Mouse (Mus musculus): ENCODE data around the gene Sarm1. TPM values are rescaled to one million over a fixed set of nuclear protein-coding genes. Genes with fewer than 3 reads are reported as not detected.

Gene Sarm1
- polyA plus RNA-seq, 1 experiment from 2014 or later, result 5.2 TPM

DNA sequence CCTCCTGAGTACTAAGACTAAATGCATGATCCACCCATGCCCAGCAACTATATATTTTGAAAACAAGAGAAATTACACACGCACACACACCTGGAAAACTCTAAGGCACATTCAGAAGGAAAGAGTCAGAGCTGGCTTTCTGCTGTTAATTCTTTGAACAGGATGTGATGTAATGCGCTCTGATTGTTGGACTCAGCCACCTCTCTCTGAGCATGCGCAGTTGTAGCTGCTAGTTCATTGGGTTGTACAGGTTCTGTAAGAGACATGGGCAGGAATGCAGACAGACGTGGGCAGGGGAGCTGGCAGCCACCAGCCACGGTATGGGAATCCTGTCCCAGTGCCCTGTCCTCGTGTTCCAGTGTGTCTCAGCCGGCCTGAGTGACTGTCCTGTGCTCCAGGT, 43.3 kb downstream of the Sarm1 start:
- Histone ChIP-seq H3K36me3 (no peaks in the 10 kb centered on the region), H3K27ac (no peak overlapping the region), H3K9me3 (no peaks in the 10 kb centered on the region), H3K4me3 (no peak overlapping the region), H3K9ac (no peak overlapping the region), H3K4me2 (replicated peaks) (no peak overlapping the region), H3K27me3 (no peaks in the 10 kb centered on the region), H3K4me1 (no peaks in the 10 kb centered on the region)
- WGBS, result 68% methylated on average over 7 of the region's 7 CpGs
- no peak for ATAC-seq (ENCODE audit: insufficient number of reproducible peaks, insufficient read depth, low FRiP score, low TSS enrichment)

DNA sequence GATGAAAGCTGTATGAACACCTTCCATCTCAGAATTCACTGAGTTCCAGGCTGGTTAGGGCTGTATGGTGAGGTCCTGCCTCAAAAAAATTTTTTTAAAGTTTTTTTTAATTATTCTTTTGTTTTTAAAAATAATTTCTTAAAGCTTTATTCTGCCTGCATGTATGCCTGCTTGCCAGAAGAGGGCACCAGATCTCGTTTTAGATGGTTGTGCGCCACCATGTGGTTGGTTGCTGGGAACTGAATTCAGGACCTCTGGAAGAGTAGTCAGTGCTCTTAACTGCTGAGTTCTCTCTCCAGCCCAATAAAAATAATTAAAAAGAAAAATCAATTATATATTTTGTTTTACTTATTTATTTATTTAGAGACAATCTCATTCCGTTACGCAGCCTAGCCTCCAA, 43.9 kb downstream of the Sarm1 start:
- Histone ChIP-seq H3K4me3 (no peak overlapping the region), H3K27ac (no peak overlapping the region), H3K36me3 (no peaks in the 10 kb centered on the region), H3K4me1 (no peaks in the 10 kb centered on the region), H3K9ac (no peak overlapping the region), H3K27me3 (no peaks in the 10 kb centered on the region), H3K4me2 (replicated peaks) (no peak overlapping the region), H3K9me3 (no peaks in the 10 kb centered on the region)
- ATAC-seq (ENCODE audit: insufficient number of reproducible peaks, insufficient read depth, low FRiP score, low TSS enrichment), result no peak
- 20% methylated on average over 4 of the region's 4 CpGs for WGBS

DNA sequence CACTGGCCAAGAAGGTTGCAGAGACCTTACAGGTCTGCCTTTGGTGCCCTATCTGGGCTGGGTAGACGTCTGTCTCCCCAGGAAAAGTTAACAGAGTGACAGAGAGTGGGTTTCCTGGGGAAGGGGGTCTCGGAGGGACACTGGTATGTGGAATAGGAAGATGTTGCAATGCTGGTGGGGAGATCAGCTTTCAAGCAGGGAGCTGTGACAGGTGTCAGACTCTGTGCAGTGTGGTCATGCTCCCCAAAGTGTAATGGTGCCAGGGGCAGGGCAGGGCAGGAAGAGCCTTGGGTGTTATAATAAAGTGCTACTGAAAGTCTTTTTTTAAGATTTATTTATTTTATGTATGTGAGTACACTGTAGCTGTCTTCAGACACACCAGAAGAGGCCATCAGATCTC, 47.2 kb downstream of the Sarm1 start:
- no peaks in the 10 kb centered on the region for H3K27me3 ChIP-seq
- ATAC-seq (ENCODE audit: insufficient number of reproducible peaks, insufficient read depth, low FRiP score, low TSS enrichment), result no peak
- H3K4me1 ChIP-seq, result no peaks in the 10 kb centered on the region
- H3K27ac ChIP-seq, result no peak overlapping the region
- no peaks in the 10 kb centered on the region for H3K9me3 ChIP-seq
- no peak overlapping the region for H3K4me3 ChIP-seq
- H3K4me2 ChIP-seq (replicated peaks), result no peak overlapping the region
- H3K9ac ChIP-seq, result no peak overlapping the region
- no peaks in the 10 kb centered on the region for H3K36me3 ChIP-seq
- 56% methylated on average over 2 of the region's 2 CpGs for WGBS

DNA sequence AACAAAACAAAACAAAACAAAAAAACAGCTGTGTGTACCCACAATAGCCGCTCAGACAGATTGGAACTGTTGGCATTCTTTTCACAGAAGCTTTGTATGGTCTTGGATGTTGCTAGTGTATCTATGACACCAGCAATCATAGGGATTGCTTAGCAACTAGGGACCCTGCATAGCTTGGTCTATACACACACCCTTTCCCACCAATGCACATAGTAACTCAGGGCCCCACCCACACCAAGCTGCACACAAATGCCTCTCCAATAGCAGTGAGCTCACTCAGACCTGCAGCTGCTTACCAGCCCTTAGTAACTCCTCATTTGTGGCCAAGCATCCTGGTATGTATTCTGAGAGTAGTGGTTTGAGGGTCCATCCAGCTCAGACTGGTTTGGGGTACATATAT, 49.3 kb downstream of the Sarm1 start:
- H3K4me2 ChIP-seq (replicated peaks), result no peak overlapping the region
- H3K9me3 ChIP-seq, result no peaks in the 10 kb centered on the region
- H3K4me3 ChIP-seq, result no peak overlapping the region
- H3K4me1 ChIP-seq, result no peaks in the 10 kb centered on the region
- no peak for ATAC-seq (ENCODE audit: insufficient number of reproducible peaks, insufficient read depth, low FRiP score, low TSS enrichment)
- no peak overlapping the region for H3K27ac ChIP-seq
- no peaks in the 10 kb centered on the region for H3K27me3 ChIP-seq
- WGBS, result 86% methylated on average over 1 of the region's 1 CpGs
- H3K36me3 ChIP-seq, result no peaks in the 10 kb centered on the region
- no peak overlapping the region for H3K9ac ChIP-seq

DNA sequence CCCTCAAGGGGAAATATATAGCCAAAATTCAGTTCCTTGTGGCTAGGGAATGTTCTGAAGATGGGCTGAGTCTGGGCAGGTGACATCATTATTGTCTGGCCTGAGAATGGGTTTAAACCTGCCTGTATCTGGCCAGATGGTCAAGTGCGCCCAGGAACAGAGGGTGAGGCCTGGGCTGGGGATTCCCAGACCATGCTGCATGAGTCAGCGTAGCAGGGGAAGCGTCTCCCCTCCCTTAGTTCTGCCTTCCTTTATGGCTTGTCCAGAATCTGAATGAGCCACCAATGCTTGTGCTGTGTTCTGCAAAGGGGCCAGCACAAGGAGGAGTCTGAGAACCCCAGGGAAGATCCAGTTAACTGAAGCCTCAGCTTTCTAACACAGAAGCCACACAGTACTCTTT, 50.4 kb downstream of the Sarm1 start:
- no peak for ATAC-seq (ENCODE audit: insufficient number of reproducible peaks, insufficient read depth, low FRiP score, low TSS enrichment)
- H3K9me3 ChIP-seq, result no peaks in the 10 kb centered on the region
- H3K27me3 ChIP-seq, result no peaks in the 10 kb centered on the region
- no peak overlapping the region for H3K27ac ChIP-seq
- no peak overlapping the region for H3K4me2 ChIP-seq (replicated peaks)
- no peak overlapping the region for H3K9ac ChIP-seq
- no peaks in the 10 kb centered on the region for H3K4me1 ChIP-seq
- 82% methylated on average over 3 of the region's 3 CpGs for WGBS
- H3K36me3 ChIP-seq, result no peaks in the 10 kb centered on the region
- no peak overlapping the region for H3K4me3 ChIP-seq

DNA sequence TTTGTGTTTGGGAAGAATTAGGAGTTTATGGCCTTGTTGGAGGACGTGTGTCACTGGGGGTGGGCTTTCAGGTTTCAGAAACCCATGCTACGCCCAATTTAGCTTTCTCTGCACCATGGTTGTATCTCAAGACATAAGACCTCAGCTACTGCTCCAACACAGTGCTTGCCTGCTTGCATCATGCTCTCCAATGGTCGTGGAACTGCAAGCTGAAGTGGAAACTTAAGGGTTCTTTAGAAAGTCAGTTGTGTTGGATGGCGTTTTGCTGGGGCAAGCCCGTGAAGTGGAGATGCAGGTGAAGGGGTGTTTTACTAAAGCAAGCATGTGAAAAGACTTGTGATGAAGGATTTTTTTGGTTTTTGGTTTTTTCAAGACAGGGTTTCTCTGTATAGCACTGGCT, 54.4 kb downstream of the Sarm1 start:
- no peak overlapping the region for H3K4me2 ChIP-seq (replicated peaks)
- H3K36me3 ChIP-seq, result no peaks in the 10 kb centered on the region
- no peaks in the 10 kb centered on the region for H3K27me3 ChIP-seq
- WGBS, result 76% methylated on average over 5 of the region's 5 CpGs
- no peak overlapping the region for H3K27ac ChIP-seq
- H3K9me3 ChIP-seq, result no peaks in the 10 kb centered on the region
- no peak for ATAC-seq (ENCODE audit: insufficient number of reproducible peaks, insufficient read depth, low FRiP score, low TSS enrichment)
- H3K4me3 ChIP-seq, result no peak overlapping the region
- H3K4me1 ChIP-seq, result no peaks in the 10 kb centered on the region
- H3K9ac ChIP-seq, result no peak overlapping the region

- Histone ChIP-seq H3K4me2 (replicated peaks) (no peak overlapping the region), H3K27me3 (no peaks in the 10 kb centered on the region), H3K36me3 (no peaks in the 10 kb centered on the region), H3K9ac (no peak overlapping the region), H3K4me3 (no peak overlapping the region), H3K9me3 (no peaks in the 10 kb centered on the region), H3K4me1 (peaks cover 10% of the 10 kb centered on the region), H3K27ac (no peak overlapping the region)
- no peak for ATAC-seq (ENCODE audit: insufficient number of reproducible peaks, insufficient read depth, low FRiP score, low TSS enrichment)
- WGBS, result 82% methylated on average over 3 of the region's 3 CpGs
Observed at GRCm38 (mm10) chr11:78438399-78438930, 59.1 kb downstream of the Sarm1 start.

DNA sequence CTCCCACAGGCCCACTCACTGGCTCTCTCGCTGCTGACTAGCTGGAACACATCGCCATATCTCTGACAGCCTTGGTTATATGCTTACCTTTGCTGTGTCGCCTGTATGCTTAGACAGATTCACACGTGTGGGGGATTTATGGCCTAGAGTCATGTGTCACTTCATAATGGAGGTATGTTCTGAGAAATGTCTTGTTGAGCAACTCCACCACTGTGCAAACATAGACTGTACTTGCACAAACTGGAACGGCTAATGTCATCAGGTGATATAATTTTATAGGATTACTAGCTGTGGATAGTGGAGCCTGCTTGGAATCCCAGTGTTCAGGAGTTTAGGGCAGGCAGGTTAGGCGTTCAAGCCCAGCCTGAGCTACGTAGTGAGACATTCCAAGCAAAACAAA, 60.4 kb downstream of the Sarm1 start:
- H3K36me3 ChIP-seq, result no peaks in the 10 kb centered on the region
- WGBS, result 90% methylated on average over 7 of the region's 7 CpGs
- no peak overlapping the region for H3K9ac ChIP-seq
- H3K9me3 ChIP-seq, result no peaks in the 10 kb centered on the region
- H3K27ac ChIP-seq, result no peak overlapping the region
- H3K27me3 ChIP-seq, result no peaks in the 10 kb centered on the region
- H3K4me2 ChIP-seq (replicated peaks), result no peak overlapping the region
- no peak overlapping the region for H3K4me3 ChIP-seq
- ATAC-seq (ENCODE audit: insufficient number of reproducible peaks, insufficient read depth, low FRiP score, low TSS enrichment), result no peak
- peaks cover 10% of the 10 kb centered on the region for H3K4me1 ChIP-seq

GRCm38 (mm10) chr11:78435776-78436349, 61.7 kb downstream of the Sarm1 start:
- 4% methylated on average over 19 of the region's 19 CpGs for WGBS
- Histone ChIP-seq H3K4me3 (no peak overlapping the region), H3K9ac (no peak overlapping the region), H3K27me3 (no peaks in the 10 kb centered on the region), H3K27ac (0 out of 2 replicates have a peak overlapping the region, but pooled peaks have one; percentile 46), H3K4me1 (peaks cover 10% of the 10 kb centered on the region), H3K9me3 (no peaks in the 10 kb centered on the region), H3K4me2 (replicated peaks) (peak overlapping the region; percentile 26), H3K36me3 (no peaks in the 10 kb centered on the region)
- no peak for ATAC-seq (ENCODE audit: insufficient number of reproducible peaks, insufficient read depth, low FRiP score, low TSS enrichment)

GRCm38 (mm10) chr11:78434052-78434451, 63.5 kb downstream of the Sarm1 start:
- WGBS, result 72% methylated on average over 4 of the region's 4 CpGs
- H3K9ac ChIP-seq, result no peak overlapping the region
- H3K4me1 ChIP-seq, result peaks cover 10% of the 10 kb centered on the region
- H3K4me2 ChIP-seq (replicated peaks), result no peak overlapping the region
- H3K4me3 ChIP-seq, result no peak overlapping the region
- H3K27ac ChIP-seq, result no peak overlapping the region
- no peaks in the 10 kb centered on the region for H3K36me3 ChIP-seq
- no peaks in the 10 kb centered on the region for H3K9me3 ChIP-seq
- no peaks in the 10 kb centered on the region for H3K27me3 ChIP-seq
- no peak for ATAC-seq (ENCODE audit: insufficient number of reproducible peaks, insufficient read depth, low FRiP score, low TSS enrichment)

DNA sequence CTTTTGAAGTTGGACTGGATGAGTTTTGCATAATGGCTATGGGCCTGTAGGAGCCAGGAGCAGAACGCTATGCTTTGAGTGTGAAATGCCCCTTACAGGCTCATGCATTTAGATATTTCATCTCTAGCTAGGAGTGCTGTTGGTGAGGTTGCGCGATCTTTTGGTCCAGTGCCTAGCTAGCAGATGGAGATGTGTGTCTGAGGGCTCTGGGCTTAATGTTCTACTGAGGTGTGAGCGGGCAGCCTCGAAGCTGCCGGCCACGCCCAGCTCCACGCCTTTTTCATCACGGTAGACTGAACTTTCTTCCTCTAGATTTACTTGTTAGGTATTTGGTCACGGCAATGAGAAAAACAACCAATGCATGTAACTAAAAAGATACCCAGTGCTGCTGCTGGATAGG, 66.4 kb downstream of the Sarm1 start:
- WGBS, result 89% methylated on average over 10 of the region's 10 CpGs
- no peak for ATAC-seq (ENCODE audit: insufficient number of reproducible peaks, insufficient read depth, low FRiP score, low TSS enrichment)

DNA sequence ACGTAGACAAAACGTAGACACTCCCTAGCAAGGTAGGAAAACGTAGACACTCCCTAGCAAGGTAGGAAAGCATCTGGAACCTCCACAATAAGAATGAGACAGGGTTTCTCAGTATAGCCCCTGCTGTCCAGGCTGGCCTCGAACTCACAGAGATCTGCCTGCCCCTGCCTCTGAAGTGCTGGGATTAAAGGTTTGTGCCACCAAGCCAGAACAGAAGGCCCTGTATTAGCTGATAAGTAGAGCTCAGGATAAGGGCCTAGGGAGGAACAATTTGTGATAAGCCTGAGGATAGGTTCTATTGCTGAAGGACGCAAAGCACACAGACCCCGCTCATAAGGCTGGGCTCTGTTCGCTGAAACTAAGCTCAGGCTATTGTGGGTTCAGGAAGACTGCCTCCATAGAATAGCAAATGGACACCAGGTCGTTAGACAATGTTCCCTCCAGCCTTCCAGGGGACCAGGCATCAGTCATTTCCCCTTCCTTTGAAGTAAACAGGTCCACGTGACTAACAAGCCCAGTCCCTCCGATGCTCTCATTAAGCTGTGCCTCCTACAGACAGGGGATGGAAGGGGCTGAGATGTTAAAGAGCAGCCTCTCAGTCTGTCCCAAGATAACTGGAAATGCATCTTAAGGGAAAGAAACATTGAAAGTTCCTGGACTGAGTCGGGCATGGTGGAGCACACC, 67.2 kb downstream of the Sarm1 start:
- Histone ChIP-seq H3K4me2 (replicated peaks) (no peak overlapping the region), H3K4me3 (no peak overlapping the region), H3K9ac (no peak overlapping the region), H3K9me3 (no peaks in the 10 kb centered on the region), H3K27ac (no peak overlapping the region), H3K4me1 (peaks cover under 1% of the 10 kb centered on the region; the same call in 1 of the 2 replicates), H3K27me3 (no peaks in the 10 kb centered on the region), H3K36me3 (no peaks in the 10 kb centered on the region)
- whole genome bisulfite sequencing, result 59% methylated on average over 11 of the region's 11 CpGs
- ATAC-seq (ENCODE audit: insufficient number of reproducible peaks, insufficient read depth, low FRiP score, low TSS enrichment), result no peak

More for the DNA sequence above, 66.4 kb downstream of the Sarm1 start:
- no peak overlapping the region for H3K4me3 ChIP-seq
- H3K27ac ChIP-seq, result no peak overlapping the region
- no peak overlapping the region for H3K9ac ChIP-seq
- H3K4me2 ChIP-seq (replicated peaks), result no peak overlapping the region
- H3K9me3 ChIP-seq, result no peaks in the 10 kb centered on the region
- no peaks in the 10 kb centered on the region for H3K27me3 ChIP-seq
- H3K36me3 ChIP-seq, result no peaks in the 10 kb centered on the region
- H3K4me1 ChIP-seq, result peaks cover 9% of the 10 kb centered on the region
